Mouse (Mus musculus) ES-Bruce4 (cell line): ENCODE data around the gene Klhdc4.

Experiments used
- CTCF ChIP-seq: IDR thresholded peaks from one replicate; pipeline ENCODE4 v1.8.1; 2011; ENCODE audit warnings: low read depth, low read length
- EP300 ChIP-seq: IDR thresholded peaks from 2 replicates; pipeline ENCODE4 v1.6.1; 2011; ENCODE audit warnings: low read depth, low read length; ENCODE audit not compliant: insufficient read depth
- POLR2A ChIP-seq: IDR thresholded peaks from one replicate; pipeline ENCODE4 v1.8.1; 2011; ENCODE audit warnings: low read length; ENCODE audit not compliant: insufficient read depth

DNA sequence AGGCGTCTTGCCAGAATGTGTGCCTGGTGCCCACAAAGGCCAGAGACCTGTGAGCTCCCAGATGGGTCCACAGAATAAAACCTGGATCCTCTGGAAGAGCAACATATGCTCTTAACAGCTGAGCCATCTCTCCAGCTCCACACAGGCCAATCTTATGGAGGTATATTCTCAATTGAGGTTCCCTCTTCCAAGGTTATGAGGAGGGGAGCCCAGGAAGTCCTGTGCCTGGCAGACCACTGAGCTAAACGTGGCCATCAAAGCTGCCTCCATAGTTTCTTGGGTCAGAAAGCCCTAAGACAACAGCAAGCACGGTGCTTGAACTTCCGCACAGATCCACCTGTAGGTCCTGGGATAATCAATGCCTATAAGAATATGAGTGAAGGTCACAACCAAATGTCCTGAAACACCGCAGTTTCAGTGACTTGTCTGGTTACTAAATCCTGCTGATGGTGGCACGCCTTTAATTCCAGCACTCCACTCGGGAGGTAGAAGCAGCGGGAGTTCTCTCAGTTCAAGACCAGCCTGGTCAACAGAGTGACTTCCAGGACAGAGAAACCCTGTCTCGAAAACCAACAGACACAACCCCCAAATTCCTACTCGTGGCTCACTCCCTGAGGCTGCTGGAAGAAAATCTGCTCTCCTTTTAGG, 869 bp downstream of the Klhdc4 start:
- no peak for TF ChIP-seq EP300
- TF ChIP-seq CTCF: no peak
- TF ChIP-seq POLR2A: no peak
